Mouse (Mus musculus) lung, adult 2 months (tissue): Measurements from ENCODE around the gene Sin3a.

Source experiments
- CTCF ChIP-seq: fragments of 200-500 bp; IDR thresholded peaks from 2 replicates; pipeline ENCODE4 v1.5.1; 2011; ENCODE audit warnings: mild to moderate bottlenecking, low read length, control low read depth; ENCODE audit not compliant: insufficient read depth
- POLR2A ChIP-seq: fragments of 200-500 bp; IDR thresholded peaks from 2 replicates; pipeline ENCODE4 v1.6.1; 2011; ENCODE audit warnings: low read depth, mild to moderate bottlenecking, control low read depth, low read length, borderline replicate concordance; ENCODE audit errors: extremely low read depth

- TF ChIP-seq CTCF, result no peak
- TF ChIP-seq POLR2A, result no peak
Observed at GRCm38 (mm10) chr9:57137777-57138176, 65.9 kb downstream of the Sin3a start.
